Mouse (Mus musculus): ENCODE measurements around the gene Gne.

Gene Gne

GRCm38 (mm10) chr4:44022766-44023165 lies 61.2 kb downstream of the Gne start:
- no peak for DNase-seq

GRCm38 (mm10) chr4:44022323-44022722 lies 61.7 kb downstream of the Gne start:
- DNase-seq: no peak

GRCm38 (mm10) chr4:44016791-44017190 lies 67.2 kb downstream of the Gne start:
- DNase-seq: peak; percentile 83

- no peak for DNase-seq
Observed at GRCm38 (mm10) chr4:44016071-44016470, 67.9 kb downstream of the Gne start.

- DNase-seq: no peak
Observed at GRCm38 (mm10) chr4:44013391-44014070, 70.4 kb downstream of the Gne start.

GRCm38 (mm10) chr4:44012376-44013367 lies 71.3 kb downstream of the Gne start:
- DNase-seq: peak; percentile 98

- no peak for DNase-seq
Observed at GRCm38 (mm10) chr4:44011799-44012198, 72.2 kb downstream of the Gne start.

GRCm38 (mm10) chr4:44010893-44011292 lies 73.1 kb downstream of the Gne start:
- DNase-seq: no peak

GRCm38 (mm10) chr4:44010176-44010575 lies 73.8 kb downstream of the Gne start:
- DNase-seq: no peak

GRCm38 (mm10) chr4:44004623-44005409 lies 79.2 kb downstream of the Gne start:
- no peak for DNase-seq

- DNase-seq: no peak
Observed at GRCm38 (mm10) chr4:44004126-44004525, 79.9 kb downstream of the Gne start, which contains the start of gene Clta. TSS of gene Clta (plus strand) at chr4:44004452.

GRCm38 (mm10) chr4:44003622-44004021 lies 80.4 kb downstream of the Gne start:
- no peak for DNase-seq

- no peak for DNase-seq
Observed at GRCm38 (mm10) chr4:43994342-43994741, 89.6 kb downstream of the Gne start.

- no peak for DNase-seq
Observed at GRCm38 (mm10) chr4:43993072-43993471, 90.9 kb downstream of the Gne start.

GRCm38 (mm10) chr4:43988976-43989375 lies 95.0 kb downstream of the Gne start:
- no peak for DNase-seq

GRCm38 (mm10) chr4:43984326-43984725 lies 99.7 kb downstream of the Gne start:
- DNase-seq: no peak

Measured in kidney, adult 9 months (tissue).